Comparison of ENCODE assay signal across 16 mouse cellular contexts in the genomic region with DNA sequence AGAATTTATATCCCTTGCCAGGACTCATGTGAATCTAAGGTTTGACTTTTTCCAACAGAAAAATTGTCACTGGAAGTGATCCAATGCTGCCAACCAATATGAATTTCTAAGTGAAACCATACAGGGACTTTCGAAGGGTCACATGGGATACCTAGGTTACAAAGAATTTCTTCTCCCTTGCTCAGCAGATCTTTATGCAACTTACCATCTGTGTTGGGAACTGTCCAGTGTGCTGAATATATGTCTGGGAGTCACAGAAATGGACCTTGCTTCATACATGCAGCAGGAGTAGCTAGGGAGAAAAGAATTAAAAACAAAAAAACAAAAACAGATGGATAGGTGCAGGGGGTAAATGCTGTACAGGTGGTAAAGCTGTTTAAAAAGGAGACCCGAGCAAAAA.
DNase-seq lines count a peak whose midpoint lies in the region; ATAC-seq and TF ChIP-seq lines count a peak whose summit lies in the region.
"Had no signal": no experiment of that assay in that cellular context is flagged by ENCODE, and none has a peak within 500 bp of the region (broad histone marks: within the 10 kb centered on the region; RNA-seq: fewer than 3 reads in every experiment).

No protein-coding gene starts in this region.

- 0 out of 2 replicates have a peak, but pooled peaks have one; percentile 6 for ATAC-seq in forebrain, postnatal 0 days
- no peak for ATAC-seq in forebrain, embryonic 13.5 days

- intact Hi-C loops in left cerebral cortex, postnatal 36 days (cut with DNase I), result no loop called here

- WGBS in forebrain, postnatal 0 days, result 79% methylated on average over 2 of the region's 2 CpGs
- 85% methylated on average over 2 of the region's 2 CpGs for WGBS in forebrain, embryonic 13.5 days

- no peak overlapping the region for H3K4me3 ChIP-seq in forebrain, postnatal 0 days (ENCODE audit: low read depth, low read length)
- H3K4me3 ChIP-seq in forebrain, embryonic 13.5 days, result no peak overlapping the region
- H3K4me3 ChIP-seq: hindbrain, embryonic 15.5 days; limb, embryonic 15.5 days; midbrain, embryonic 10.5 days; myocyte had no signal

- peak; percentile 5 for DNase-seq in forebrain, postnatal 0 days
- peak; percentile 14 for DNase-seq in 3T3-L1 (ENCODE audit: low read depth, low spot score)
- peak; percentile 4 for DNase-seq in Muller cell, postnatal 12 days (ENCODE audit: inconsistent ontology term)
- peak; percentile 14 for DNase-seq in embryo, embryonic 11.5 days (ENCODE audit: low read depth, low spot score)
- DNase-seq in left cerebral cortex, postnatal 36 days (ENCODE audit: low spot score in 2 of 2), result no peak
- no peak for DNase-seq in layer of hippocampus, postnatal 25 days (ENCODE audit: extremely low spot score in 1 of 2, low spot score in 1 of 2)
- DNase-seq: kidney, adult 9 months; layer of hippocampus, adult 9-11 months; lung, postnatal 10 days; thymus, postnatal 25 days had no signal

- H3K4me2 ChIP-seq in forebrain, postnatal 0 days (ENCODE audit: low read depth), result no peak overlapping the region
- no peak overlapping the region for H3K4me2 ChIP-seq in forebrain, embryonic 13.5 days
- H3K4me2 ChIP-seq: heart, embryonic 11.5 days; hindbrain, embryonic 15.5 days; limb, embryonic 15.5 days had no signal

- no peaks in the 10 kb centered on the region for H3K27me3 ChIP-seq in forebrain, postnatal 0 days (ENCODE audit: insufficient read depth, low read length)
- H3K27me3 ChIP-seq in forebrain, embryonic 13.5 days, result no peaks in the 10 kb centered on the region
- H3K27me3 ChIP-seq: hindbrain, embryonic 15.5 days; limb, embryonic 15.5 days had no signal

- H3K4me1 ChIP-seq in forebrain, postnatal 0 days (ENCODE audit: insufficient read depth), result no peaks in the 10 kb centered on the region
- H3K4me1 ChIP-seq in forebrain, embryonic 13.5 days, result no peaks in the 10 kb centered on the region
- H3K4me1 ChIP-seq: limb, embryonic 15.5 days; midbrain, embryonic 10.5 days had no signal

- no peak for TF ChIP-seq CTCF in forebrain, postnatal 0 days (IDR thresholded peaks at IDR 0.05; ENCODE audit: low read depth)

- no peaks in the 10 kb centered on the region for H3K36me3 ChIP-seq in forebrain, postnatal 0 days (ENCODE audit: insufficient read depth)
- no peaks in the 10 kb centered on the region for H3K36me3 ChIP-seq in forebrain, embryonic 13.5 days (ENCODE audit: poor library complexity, severe bottlenecking)
- H3K36me3 ChIP-seq: hindbrain, embryonic 15.5 days; limb, embryonic 15.5 days; midbrain, embryonic 10.5 days had no signal

- no peaks in the 10 kb centered on the region for H3K9me3 ChIP-seq in forebrain, postnatal 0 days (ENCODE audit: low read length)
- no peaks in the 10 kb centered on the region for H3K9me3 ChIP-seq in forebrain, embryonic 13.5 days (replicated peaks)
- H3K9me3 ChIP-seq: hindbrain, embryonic 15.5 days; limb, embryonic 15.5 days; midbrain, embryonic 10.5 days had no signal

- H3K27ac ChIP-seq in forebrain, postnatal 0 days (ENCODE audit: low read depth, low read length), result no peak overlapping the region
- no peak overlapping the region for H3K27ac ChIP-seq in forebrain, embryonic 13.5 days
- H3K27ac ChIP-seq: hindbrain, embryonic 15.5 days; limb, embryonic 15.5 days; midbrain, embryonic 10.5 days had no signal

- no peak overlapping the region for H3K9ac ChIP-seq in forebrain, postnatal 0 days
- no peak overlapping the region for H3K9ac ChIP-seq in forebrain, embryonic 13.5 days
- H3K9ac ChIP-seq: hindbrain, embryonic 15.5 days; limb, embryonic 15.5 days had no signal

Comparison
In these comparisons a context has a peak if more than half of its experiments do, and no peak if none do; other contexts are left out.
1. DNase-seq: peak in forebrain, postnatal 0 days (single experiment), 3T3-L1 (single experiment), Muller cell, postnatal 12 days (single experiment) and embryo, embryonic 11.5 days (single experiment); none in left cerebral cortex, postnatal 36 days (0 of 2) and layer of hippocampus, postnatal 25 days (0 of 2).